ENCODE assay signal across 27 mouse cellular contexts in genomic region chr3:10070070-10070469, GRCm38 (mm10). TPM values are rescaled to one million over a fixed set of nuclear protein-coding genes. Genes with fewer than 3 reads are reported as not detected.
"Had no signal": no experiment of that assay in that cellular context is flagged by ENCODE, and none has a peak within 500 bp of the region (broad histone marks: within the 10 kb centered on the region; RNA-seq: fewer than 3 reads in every experiment).

No protein-coding gene starts in this region.

- H3K36me3 ChIP-seq: heart, embryonic 12.5 days; hindbrain, embryonic 10.5 days; hindbrain, embryonic 12.5 days; hindbrain, embryonic 15.5 days; kidney, embryonic 15.5 days; limb, embryonic 10.5 days; limb, embryonic 12.5 days; liver, embryonic 13.5 days; liver, embryonic 15.5 days had no signal

- H3K9me3 ChIP-seq: hindbrain, embryonic 10.5 days; hindbrain, embryonic 12.5 days; hindbrain, embryonic 15.5 days; kidney, embryonic 15.5 days; limb, embryonic 10.5 days; limb, embryonic 12.5 days; liver, embryonic 13.5 days; liver, embryonic 15.5 days had no signal

- H3K9ac ChIP-seq: heart, embryonic 12.5 days; hindbrain, embryonic 12.5 days; hindbrain, embryonic 15.5 days; kidney, embryonic 15.5 days; limb, embryonic 12.5 days; liver, embryonic 13.5 days; liver, embryonic 15.5 days had no signal

- H3K4me3 ChIP-seq: gastrocnemius, adult 2 months; heart, adult 2 months; heart, embryonic 12.5 days; hindbrain, embryonic 10.5 days; hindbrain, embryonic 12.5 days; hindbrain, embryonic 15.5 days; kidney, embryonic 15.5 days; left cerebral cortex, adult 2 months; limb, embryonic 10.5 days; limb, embryonic 12.5 days; liver, embryonic 13.5 days; liver, embryonic 15.5 days had no signal

- H3K4me1 ChIP-seq: heart, embryonic 12.5 days; hindbrain, embryonic 10.5 days; hindbrain, embryonic 12.5 days; hindbrain, embryonic 15.5 days; kidney, embryonic 15.5 days; limb, embryonic 10.5 days; limb, embryonic 12.5 days; liver, embryonic 13.5 days; liver, embryonic 15.5 days had no signal

- H3K27ac ChIP-seq: gastrocnemius, adult 2 months; heart, adult 2 months; hindbrain, embryonic 10.5 days; hindbrain, embryonic 12.5 days; hindbrain, embryonic 15.5 days; hindbrain, postnatal 0 days; kidney, embryonic 15.5 days; kidney, postnatal 0 days; left cerebral cortex, adult 2 months; limb, embryonic 10.5 days; limb, embryonic 12.5 days; liver, embryonic 13.5 days; liver, embryonic 15.5 days had no signal

- DNase-seq: gastrocnemius, adult 2 months; gastrocnemius, postnatal 10 days; gastrocnemius, postnatal 25 days; heart, adult 2 months; heart, postnatal 10 days; heart, postnatal 4 days; kidney, adult 11 months; kidney, adult 2 months; kidney, adult 9 months; kidney, postnatal 14 days; kidney, postnatal 36 days; liver; liver, embryonic 13.5 days had no signal

- H3K4me2 ChIP-seq: heart, embryonic 12.5 days; hindbrain, embryonic 12.5 days; hindbrain, embryonic 15.5 days; kidney, embryonic 15.5 days; limb, embryonic 12.5 days; liver, embryonic 11.5 days; liver, embryonic 13.5 days; liver, embryonic 15.5 days had no signal

- H3K27me3 ChIP-seq: heart, embryonic 12.5 days; hindbrain, embryonic 12.5 days; hindbrain, embryonic 15.5 days; kidney, embryonic 15.5 days; limb, embryonic 12.5 days; liver, embryonic 13.5 days; liver, embryonic 15.5 days had no signal

- ATAC-seq: hindbrain, postnatal 0 days; intestine, embryonic 16.5 days had no signal

RNA-seq across cellular contexts. Expression of gene Gm9833, which starts 17.8 kb away (rescaled TPM):
- polyA plus RNA-seq: kidney, adult 2 months; large intestine, adult 2 months had no signal
